Mouse (Mus musculus): ENCODE data around the gene Dagla. TPM values are rescaled to one million over a fixed set of nuclear protein-coding genes. Genes with fewer than 3 reads are reported as not detected.

Gene Dagla
- polyA plus RNA-seq, 1 experiment from 2014 or later, result 3.1 TPM

- Histone ChIP-seq H3K9ac (no peak overlapping the region), H3K9me3 (no peaks in the 10 kb centered on the region), H3K4me1 (no peaks in the 10 kb centered on the region), H3K27ac (no peak overlapping the region), H3K36me3 (no peaks in the 10 kb centered on the region), H3K4me2 (no peak overlapping the region), H3K4me3 (no peak overlapping the region), H3K27me3 (no peaks in the 10 kb centered on the region)
- ATAC-seq (ENCODE audit: borderline replicate concordance, extremely low read depth, low FRiP score, low TSS enrichment), result peak; percentile 33; the same call in 1 of the 2 replicates
- 19% methylated on average over 6 of the region's 6 CpGs for WGBS
Measured at GRCm38 (mm10) chr19:10258279-10259011, 46.2 kb downstream of the Dagla start.

- ATAC-seq (ENCODE audit: borderline replicate concordance, extremely low read depth, low FRiP score, low TSS enrichment), result peak; percentile 65
- Histone ChIP-seq H3K36me3 (no peaks in the 10 kb centered on the region), H3K27me3 (no peaks in the 10 kb centered on the region), H3K9ac (no peak overlapping the region), H3K9me3 (no peaks in the 10 kb centered on the region), H3K4me1 (peaks cover 18% of the 10 kb centered on the region), H3K4me3 (no peak overlapping the region), H3K27ac (no peak overlapping the region), H3K4me2 (no peak overlapping the region; the same call in 1 of the 2 replicates)
- 24% methylated on average over 20 of the region's 20 CpGs for WGBS
Measured at GRCm38 (mm10) chr19:10248128-10248527, 56.5 kb downstream of the Dagla start.

- 0 out of 2 replicates have a peak, but pooled peaks have one; percentile 43 for ATAC-seq (ENCODE audit: borderline replicate concordance, extremely low read depth, low FRiP score, low TSS enrichment)
- peaks cover 18% of the 10 kb centered on the region for H3K4me1 ChIP-seq
- H3K9ac ChIP-seq, result no peak overlapping the region
- no peaks in the 10 kb centered on the region for H3K27me3 ChIP-seq
- no peak overlapping the region for H3K4me3 ChIP-seq
- no peak overlapping the region for H3K27ac ChIP-seq
- WGBS, result 13% methylated on average over 6 of the region's 6 CpGs
- H3K9me3 ChIP-seq, result no peaks in the 10 kb centered on the region
- H3K4me2 ChIP-seq, result no peak overlapping the region
- H3K36me3 ChIP-seq, result no peaks in the 10 kb centered on the region
Measured at GRCm38 (mm10) chr19:10247165-10247564, 57.5 kb downstream of the Dagla start.

GRCm38 (mm10) chr19:10244183-10244582 is 60.5 kb downstream of the Dagla start:
- no peak overlapping the region for H3K27ac ChIP-seq
- H3K27me3 ChIP-seq, result no peaks in the 10 kb centered on the region
- peaks cover 35% of the 10 kb centered on the region for H3K4me1 ChIP-seq
- no peak for ATAC-seq (ENCODE audit: borderline replicate concordance, extremely low read depth, low FRiP score, low TSS enrichment)
- H3K4me2 ChIP-seq, result no peak overlapping the region
- no peaks in the 10 kb centered on the region for H3K36me3 ChIP-seq
- no peaks in the 10 kb centered on the region for H3K9me3 ChIP-seq
- WGBS, result 17% methylated on average over 3 of the region's 3 CpGs
- no peak overlapping the region for H3K9ac ChIP-seq
- no peak overlapping the region for H3K4me3 ChIP-seq

GRCm38 (mm10) chr19:10242916-10243315 is 61.8 kb downstream of the Dagla start:
- 12% methylated on average over 8 of the region's 8 CpGs for WGBS
- no peak overlapping the region for H3K4me3 ChIP-seq

GRCm38 (mm10) chr19:10240654-10241305 is 63.9 kb downstream of the Dagla start, which contains the start of gene Myrf:
Gene Myrf (minus strand): TSS chr19:10240748.
- WGBS, result 7% methylated on average over 43 of the region's 43 CpGs
- Histone ChIP-seq H3K4me3 (peak within 1 kb of the TSS; percentile 53), H3K9ac (peak within 1 kb of the TSS; percentile 55), H3K9me3 (no peaks in the 10 kb centered on the region), H3K36me3 (no peaks in the 10 kb centered on the region), H3K4me2 (peak within 1 kb of the TSS; percentile 94), H3K4me1 (peaks cover 32% of the 10 kb centered on the region), H3K27me3 (no peaks in the 10 kb centered on the region), H3K27ac (no peak within 1 kb of the TSS)
- ATAC-seq (ENCODE audit: borderline replicate concordance, extremely low read depth, low FRiP score, low TSS enrichment), result peak; percentile 82

More at GRCm38 (mm10) chr19:10242916-10243315, 61.8 kb downstream of the Dagla start:
- Histone ChIP-seq H3K27ac (no peak overlapping the region), H3K9me3 (no peaks in the 10 kb centered on the region), H3K4me1 (peaks cover 39% of the 10 kb centered on the region), H3K27me3 (no peaks in the 10 kb centered on the region), H3K4me2 (no peak overlapping the region), H3K36me3 (no peaks in the 10 kb centered on the region), H3K9ac (no peak overlapping the region)
- no peak for ATAC-seq (ENCODE audit: borderline replicate concordance, extremely low read depth, low FRiP score, low TSS enrichment)

- Histone ChIP-seq H3K4me1 (peaks cover 32% of the 10 kb centered on the region), H3K4me3 (peak overlapping the region; percentile 53), H3K27ac (no peak overlapping the region), H3K36me3 (no peaks in the 10 kb centered on the region), H3K27me3 (no peaks in the 10 kb centered on the region), H3K9me3 (no peaks in the 10 kb centered on the region), H3K4me2 (peak overlapping the region; percentile 94), H3K9ac (peak overlapping the region; percentile 55)
- no peak; the same call in 1 of the 2 replicates for ATAC-seq (ENCODE audit: borderline replicate concordance, extremely low read depth, low FRiP score, low TSS enrichment)
- WGBS, result 2% methylated on average over 24 of the region's 26 CpGs
Measured at GRCm38 (mm10) chr19:10239975-10240653, 64.6 kb downstream of the Dagla start.

- ATAC-seq (ENCODE audit: borderline replicate concordance, extremely low read depth, low FRiP score, low TSS enrichment), result no peak
- no peak overlapping the region for H3K4me3 ChIP-seq
- H3K9ac ChIP-seq, result peak overlapping the region; percentile 55; the same call in 1 of the 2 replicates
- no peaks in the 10 kb centered on the region for H3K36me3 ChIP-seq
- no peaks in the 10 kb centered on the region for H3K27me3 ChIP-seq
- H3K9me3 ChIP-seq, result no peaks in the 10 kb centered on the region
- peaks cover 32% of the 10 kb centered on the region for H3K4me1 ChIP-seq
- H3K4me2 ChIP-seq, result peak overlapping the region; percentile 94
- H3K27ac ChIP-seq, result no peak overlapping the region
- 18% methylated on average over 2 of the region's 2 CpGs for WGBS
Measured at GRCm38 (mm10) chr19:10239419-10239818, 65.3 kb downstream of the Dagla start.

- peak; percentile 36; the same call in 1 of the 2 replicates for ATAC-seq (ENCODE audit: borderline replicate concordance, extremely low read depth, low FRiP score, low TSS enrichment)
- H3K27ac ChIP-seq, result no peak overlapping the region
Measured at GRCm38 (mm10) chr19:10238477-10238876, 66.2 kb downstream of the Dagla start.

GRCm38 (mm10) chr19:10235784-10236565 is 68.7 kb downstream of the Dagla start:
- no peak for ATAC-seq (ENCODE audit: borderline replicate concordance, extremely low read depth, low FRiP score, low TSS enrichment)
- H3K27ac ChIP-seq, result no peak overlapping the region

More at GRCm38 (mm10) chr19:10238477-10238876, 66.2 kb downstream of the Dagla start:
- H3K9me3 ChIP-seq, result no peaks in the 10 kb centered on the region
- peaks cover 32% of the 10 kb centered on the region for H3K4me1 ChIP-seq
- H3K36me3 ChIP-seq, result no peaks in the 10 kb centered on the region
- H3K4me2 ChIP-seq, result peak overlapping the region; percentile 17; the same call in 1 of the 2 replicates
- H3K9ac ChIP-seq, result no peak overlapping the region
- H3K4me3 ChIP-seq, result no peak overlapping the region
- H3K27me3 ChIP-seq, result no peaks in the 10 kb centered on the region
- 24% methylated on average over 3 of the region's 3 CpGs for WGBS

More at GRCm38 (mm10) chr19:10235784-10236565, 68.7 kb downstream of the Dagla start:
- no peaks in the 10 kb centered on the region for H3K36me3 ChIP-seq
- no peak overlapping the region for H3K9ac ChIP-seq
- 67% methylated on average over 9 of the region's 9 CpGs for WGBS
- peaks cover 36% of the 10 kb centered on the region for H3K4me1 ChIP-seq
- no peaks in the 10 kb centered on the region for H3K9me3 ChIP-seq
- H3K27me3 ChIP-seq, result no peaks in the 10 kb centered on the region
- H3K4me2 ChIP-seq, result no peak overlapping the region
- no peak overlapping the region for H3K4me3 ChIP-seq
